Mouse (Mus musculus): ENCODE measurements around the gene Ap5m1.

- TF ChIP-seq CTCF (IDR thresholded peaks at IDR 0.05; ENCODE audit: insufficient read depth, low read depth, low read length) (no peak), POLR2A (IDR thresholded peaks at IDR 0.05; ENCODE audit: insufficient read depth, low read depth, low read length) (no peak)
These were observed 6.9 kb downstream of the Ap5m1 start for GRCm38 (mm10) chr14:49072837-49073236.

Data from olfactory bulb, adult 2 months (tissue).